Mouse (Mus musculus) myocyte (in vitro differentiated cells): ENCODE measurements at regions not wholly inside any gene's neighbourhood (a gene's known extent, or its start where the extent isn't known, plus 50 kb on each side); places are given as distances from the start of the nearest gene placed in this dataset.

ENCODE experiments used
- H3K27me3 ChIP-seq: one replicate; pipeline ENCODE4 v1.6.1; 2011; ENCODE audit not compliant: control insufficient read depth, insufficient read depth, insufficient read length
- H3K36me3 ChIP-seq: one replicate; pipeline ENCODE4 v1.6.1; 2011; ENCODE audit not compliant: control insufficient read depth, insufficient read depth
- H3K4me2 ChIP-seq: one replicate; pipeline ENCODE4 v1.6.1; 2011; ENCODE audit warnings: low read depth, control low read depth
- H3K4me3 ChIP-seq: one replicate; pipeline ENCODE4 v1.5.1; 2011; ENCODE audit warnings: mild to moderate bottlenecking, control low read depth, moderate library complexity
- H3K79me2 ChIP-seq: one replicate; pipeline ENCODE4 v1.6.1; 2011; ENCODE audit not compliant: control insufficient read depth, insufficient read depth
- H3ac ChIP-seq: one replicate; pipeline ENCODE4 v1.6.1; 2011; ENCODE audit not compliant: control insufficient read depth, insufficient read length
- CEBPB ChIP-seq: IDR thresholded peaks from 2 replicates; pipeline ENCODE4 v1.6.1; 2011; ENCODE audit warnings: mild to moderate bottlenecking, moderate library complexity; ENCODE audit not compliant: poor library complexity, insufficient read depth, severe bottlenecking
- E2F4 ChIP-seq: IDR thresholded peaks from one replicate; pipeline ENCODE4 v1.6.1; 2011; ENCODE audit warnings: mild to moderate bottlenecking, control low read depth, moderate library complexity; ENCODE audit not compliant: insufficient read depth
- MAX ChIP-seq: IDR thresholded peaks from one replicate; pipeline ENCODE4 v1.6.1; 2011; ENCODE audit warnings: low read depth, mild to moderate bottlenecking, control low read depth
- MYOD1 ChIP-seq, 3 experiments: IDR thresholded peaks; one replicate each; pipeline ENCODE4 v1.6.1; 2011; ENCODE audit warnings: control low read depth in 2 of 3, low read depth in 2 of 3, mild to moderate bottlenecking in 2 of 3, moderate library complexity in 1 of 3; ENCODE audit not compliant: insufficient read length in 2 of 3, control insufficient read depth in 1 of 3
- MYOG ChIP-seq, 3 experiments: IDR thresholded peaks; one replicate each; pipeline ENCODE4 v1.6.1; 2011; ENCODE audit warnings: control low read depth in 2 of 3, low read depth in 2 of 3, mild to moderate bottlenecking in 2 of 3; ENCODE audit not compliant: insufficient read length in 2 of 3, control insufficient read depth in 1 of 3, insufficient read depth in 1 of 3
- POLR2A ChIP-seq: IDR thresholded peaks from one replicate; pipeline ENCODE4 v1.6.1; 2011; ENCODE audit warnings: low read depth, mild to moderate bottlenecking, control low read depth, moderate library complexity; ENCODE audit not compliant: insufficient read length
- POLR2AphosphoS2 ChIP-seq: IDR thresholded peaks from one replicate; pipeline ENCODE4 v1.6.1; 2011; ENCODE audit warnings: low read depth, control low read depth; ENCODE audit not compliant: insufficient read length
- REST ChIP-seq: IDR thresholded peaks from one replicate; pipeline ENCODE4 v1.6.1; 2011; ENCODE audit warnings: mild to moderate bottlenecking, control low read depth, moderate library complexity; ENCODE audit not compliant: insufficient read depth, insufficient read length
- SRF ChIP-seq: IDR thresholded peaks from one replicate; pipeline ENCODE4 v1.6.1; 2011; ENCODE audit warnings: low read depth; ENCODE audit not compliant: control insufficient read depth, insufficient read length
- TCF12 ChIP-seq: IDR thresholded peaks from one replicate; pipeline ENCODE4 v1.6.1; 2011; ENCODE audit warnings: mild to moderate bottlenecking, control low read depth; ENCODE audit not compliant: poor library complexity, insufficient read depth, severe bottlenecking
- TCF3 ChIP-seq: IDR thresholded peaks from one replicate; pipeline ENCODE4 v1.6.1; 2011; ENCODE audit warnings: low read depth, control low read depth; ENCODE audit not compliant: insufficient read length
- USF1 ChIP-seq: IDR thresholded peaks from one replicate; pipeline ENCODE4 v1.6.1; 2011; ENCODE audit warnings: low read depth, mild to moderate bottlenecking, control low read depth, moderate library complexity

DNA sequence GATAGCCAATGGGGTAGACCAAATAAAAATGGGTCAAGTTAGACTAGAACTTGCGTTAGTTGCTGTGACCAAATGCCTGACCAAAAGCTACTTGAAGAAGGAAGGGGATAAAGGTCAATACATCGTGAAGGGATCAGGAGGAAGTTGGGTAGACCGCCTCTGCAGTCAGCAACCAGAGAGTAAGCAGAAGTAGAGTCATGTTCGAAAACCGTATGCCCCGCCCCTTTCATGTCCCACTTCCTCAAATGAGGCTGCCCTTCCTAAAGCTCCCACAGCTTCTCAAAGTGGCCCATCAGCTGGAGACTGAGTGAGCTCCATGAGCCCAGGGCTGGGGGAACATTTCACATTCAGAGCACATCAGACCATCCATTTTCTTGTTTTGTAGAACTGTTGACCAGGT, 301.2 kb upstream of the Ppp2r3a start:
- Histone ChIP-seq H3K79me2 (no peaks in the 10 kb centered on the region), H3ac (no peak overlapping the region), H3K4me2 (no peak overlapping the region), H3K36me3 (no peaks in the 10 kb centered on the region), H3K27me3 (no peaks in the 10 kb centered on the region), H3K4me3 (no peak overlapping the region)
- TF ChIP-seq E2F4 (no peak), MYOD1 (IDR thresholded peaks at IDR 0.05; ENCODE audit: control insufficient read depth in 1 of 3, insufficient read length in 2 of 3, low read depth in 2 of 3) (no peak), SRF (no peak), USF1 (no peak), TCF3 (no peak), POLR2AphosphoS2 (no peak), POLR2A (no peak), CEBPB (no peak), MAX (no peak), REST (no peak)

DNA sequence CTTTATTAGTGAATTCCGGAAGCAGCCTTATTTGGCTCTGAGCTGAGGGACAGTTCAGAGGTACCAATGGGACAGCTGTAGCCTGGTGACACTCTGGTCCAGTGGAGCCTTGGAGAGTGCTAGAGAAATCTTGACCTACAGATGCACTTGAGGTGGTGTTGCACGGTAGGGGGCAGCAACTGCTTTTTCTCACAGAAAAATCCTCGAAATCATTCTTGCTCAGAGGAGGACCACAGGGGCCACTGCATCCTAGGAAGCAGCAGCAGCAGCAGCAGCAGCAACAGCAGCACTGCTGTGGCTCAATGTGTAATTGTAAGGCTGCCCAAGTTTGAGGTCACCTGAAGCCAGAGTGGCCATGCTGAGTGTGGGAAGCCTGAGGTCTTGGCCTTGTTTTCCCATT, 299.7 kb upstream of the Ppp2r3a start:
- no peak overlapping the region for H3K4me3 ChIP-seq
- H3K79me2 ChIP-seq = no peaks in the 10 kb centered on the region
- no peak overlapping the region for H3ac ChIP-seq
- H3K4me2 ChIP-seq = no peak overlapping the region
- H3K27me3 ChIP-seq = no peaks in the 10 kb centered on the region
- no peak for TF ChIP-seq REST
- TF ChIP-seq E2F4 = no peak
- TF ChIP-seq USF1 = no peak
- TF ChIP-seq TCF12 = no peak
- TF ChIP-seq CEBPB = no peak
- no peak for TF ChIP-seq MAX
- no peak for TF ChIP-seq MYOG (IDR thresholded peaks at IDR 0.05; ENCODE audit: control insufficient read depth in 1 of 3, insufficient read depth in 1 of 3, insufficient read length in 2 of 3, low read depth in 2 of 3)
- TF ChIP-seq MYOD1 (IDR thresholded peaks at IDR 0.05; ENCODE audit: control insufficient read depth in 1 of 3, insufficient read length in 2 of 3, low read depth in 2 of 3) = no peak
- H3K36me3 ChIP-seq = no peaks in the 10 kb centered on the region

DNA sequence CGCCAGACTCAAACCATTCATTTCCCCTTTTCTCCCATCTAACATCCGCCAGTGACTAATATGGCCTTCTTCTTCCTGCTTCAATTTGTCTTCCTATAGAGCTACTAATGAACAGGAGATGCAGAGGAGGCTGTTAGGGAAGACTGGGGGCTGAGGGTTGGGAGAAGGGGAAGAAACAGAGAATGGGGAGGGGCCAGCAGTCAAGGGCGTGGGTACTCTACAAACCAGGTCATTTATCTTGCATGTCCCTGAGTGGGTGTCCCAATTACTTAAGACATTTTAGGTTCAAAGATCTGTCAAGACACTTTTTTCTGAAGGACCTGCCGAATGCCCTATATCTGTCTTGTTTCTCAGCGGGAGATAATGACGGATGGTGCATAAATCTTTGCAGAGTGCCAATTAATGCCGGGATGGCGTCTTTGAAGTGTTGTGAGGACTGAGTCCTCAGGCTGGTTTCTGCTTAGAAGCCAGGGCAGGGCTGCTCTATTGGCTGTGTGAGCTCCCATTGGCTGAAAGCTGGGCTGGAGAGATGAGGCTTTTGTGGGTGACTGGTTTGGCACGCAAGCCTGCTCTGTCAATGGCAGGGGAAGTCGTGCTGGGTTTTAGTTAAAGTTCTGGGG, 294.7 kb upstream of the Ppp2r3a start:
- no peak for TF ChIP-seq MAX
- no peak for TF ChIP-seq E2F4
- no peak for TF ChIP-seq USF1
- TF ChIP-seq REST = no peak
- no peak for TF ChIP-seq SRF
- TF ChIP-seq TCF12 = no peak
- no peak for TF ChIP-seq POLR2A
- no peak for TF ChIP-seq MYOD1 (IDR thresholded peaks at IDR 0.05; ENCODE audit: control insufficient read depth in 1 of 3, insufficient read length in 2 of 3, low read depth in 2 of 3)
- TF ChIP-seq TCF3 = no peak
- TF ChIP-seq POLR2AphosphoS2 = no peak
- TF ChIP-seq CEBPB = no peak
- no peak for TF ChIP-seq MYOG (IDR thresholded peaks at IDR 0.05; ENCODE audit: control insufficient read depth in 1 of 3, insufficient read depth in 1 of 3, insufficient read length in 2 of 3, low read depth in 2 of 3)
- Histone ChIP-seq H3ac (no peak overlapping the region), H3K27me3 (no peaks in the 10 kb centered on the region), H3K79me2 (no peaks in the 10 kb centered on the region), H3K4me2 (no peak overlapping the region), H3K4me3 (no peak overlapping the region), H3K36me3 (no peaks in the 10 kb centered on the region)

DNA sequence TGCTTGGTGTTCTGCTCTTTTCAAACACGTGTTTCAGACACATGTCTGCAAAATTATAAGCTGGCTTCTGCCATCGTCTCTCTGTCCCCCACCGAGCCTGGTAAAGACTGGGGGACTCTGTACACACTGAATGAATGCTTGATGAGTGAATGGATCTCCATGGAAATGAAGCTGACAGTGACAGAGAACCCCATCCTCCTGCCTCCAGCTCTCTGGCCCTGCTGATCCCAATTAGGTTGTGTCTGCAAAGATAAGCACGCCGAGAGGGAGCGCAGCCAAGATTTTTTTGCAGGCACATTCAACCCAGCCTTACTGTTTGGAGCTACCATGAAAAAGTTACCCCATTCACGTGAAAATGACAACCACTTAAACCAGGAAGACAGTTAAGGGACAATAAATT, 266.5 kb upstream of the Ppp2r3a start:
- TF ChIP-seq SRF (no peak), E2F4 (no peak), USF1 (no peak), TCF12 (no peak), MAX (no peak), MYOG (IDR thresholded peaks at IDR 0.05; ENCODE audit: control insufficient read depth in 1 of 3, insufficient read depth in 1 of 3, insufficient read length in 2 of 3, low read depth in 2 of 3) (no peak), POLR2A (no peak), POLR2AphosphoS2 (no peak), CEBPB (no peak), REST (no peak), MYOD1 (IDR thresholded peaks at IDR 0.05; ENCODE audit: control insufficient read depth in 1 of 3, insufficient read length in 2 of 3, low read depth in 2 of 3) (no peak), TCF3 (no peak)
- H3K27me3 ChIP-seq = no peaks in the 10 kb centered on the region
- H3K4me2 ChIP-seq = no peak overlapping the region
- H3K36me3 ChIP-seq = no peaks in the 10 kb centered on the region
- H3ac ChIP-seq = no peak overlapping the region
- no peak overlapping the region for H3K4me3 ChIP-seq
- no peaks in the 10 kb centered on the region for H3K79me2 ChIP-seq
